Mouse (Mus musculus) forebrain, embryonic 12.5 days (tissue): ENCODE data around the gene Eid1. TPM values are rescaled to one million over a fixed set of nuclear protein-coding genes. Genes with fewer than 3 reads are reported as not detected.
A peak's percentile ranks its signal among the peaks of the same experiment; 100 is the strongest.

ENCODE experiments used
- ATAC-seq: fragments of 200-750 bp; cut with Nextera tagmentation; 2 replicates; pipeline ENCODE4 v1.8.0; 2017; ENCODE audit warnings: moderate TSS enrichment; ENCODE audit not compliant: low FRiP score
- H3K27ac ChIP-seq: fragments of 300-500 bp; sonication (generic); 2 replicates; pipeline ENCODE4 v1.5.1; 2016; ENCODE audit warnings: mild to moderate bottlenecking
- H3K27me3 ChIP-seq: fragments of 300-500 bp; sonication (generic); 2 replicates; pipeline ENCODE4 v1.6.1; 2016; ENCODE audit warnings: mild to moderate bottlenecking
- H3K36me3 ChIP-seq: fragments of 300-500 bp; sonication (generic); replicated peaks from 2 replicates; pipeline ENCODE4 v1.6.1; 2016; ENCODE audit warnings: mild to moderate bottlenecking
- H3K4me1 ChIP-seq: fragments of 300-500 bp; sonication (generic); 2 replicates; pipeline ENCODE4 v1.6.1; 2016
- H3K4me2 ChIP-seq: fragments of 300-500 bp; sonication (generic); 2 replicates; pipeline ENCODE4 v1.6.1; 2016; ENCODE audit warnings: mild to moderate bottlenecking, moderate library complexity
- H3K4me3 ChIP-seq: fragments of 300-500 bp; sonication (generic); replicated peaks from 2 replicates; pipeline ENCODE4 v1.5.1; 2016; ENCODE audit warnings: mild to moderate bottlenecking
- H3K9ac ChIP-seq: fragments of 300-500 bp; sonication (generic); 2 replicates; pipeline ENCODE4 v1.6.1; 2016; ENCODE audit warnings: mild to moderate bottlenecking
- H3K9me3 ChIP-seq: fragments of 300-500 bp; sonication (generic); 2 replicates; pipeline ENCODE4 v1.6.1; 2016
- WGBS: fragments of 180-500 bp; shearing (Covaris S2); methylation state at CpG from one replicate; pipeline ENCODE4 v1.1.7; 2016; 5-methylcytosine and 5-hydroxymethylcytosine counted together
- polyA plus RNA-seq: library from polyadenylated mRNA; unstranded; fragments of >200 nt; fragmentation: Nextera tagmentation; extraction: Ambion mirVana; gene quantifications from 2 replicates; pipeline ENCODE4 v1.2.1, GENCODE M21; 2016

The Eid1 gene
- polyA plus RNA-seq, 1 experiment from 2014 or later: 297 TPM

- WGBS: 24% methylated on average over 10 of the region's 20 CpGs
These were observed 333 bp upstream of the Eid1 start for GRCm38 (mm10) chr2:125672568-125672956.

DNA sequence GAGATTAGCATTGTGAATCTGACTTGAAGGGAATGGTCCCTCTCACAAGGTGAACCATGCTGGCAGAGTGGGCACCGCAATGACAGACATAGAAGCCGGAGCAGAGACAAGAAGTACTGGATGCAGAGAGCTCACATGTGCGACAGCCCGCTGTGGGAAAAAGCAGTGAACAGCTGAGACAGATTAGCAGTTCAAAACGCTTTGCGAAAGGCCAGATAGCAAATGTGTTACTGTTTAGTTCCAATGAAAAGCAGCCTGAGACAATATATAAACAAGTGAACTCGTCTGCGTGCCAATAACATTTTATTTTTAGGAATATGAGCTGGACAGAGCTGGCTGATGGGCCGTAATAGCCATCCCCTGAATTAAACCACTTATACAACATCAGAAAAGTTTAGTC lies 8.9 kb downstream of the Eid1 start:
- Histone ChIP-seq H3K9ac (no peak overlapping the region), H3K4me1 (peaks cover 10% of the 10 kb centered on the region), H3K36me3 (no peaks in the 10 kb centered on the region), H3K4me2 (no peak overlapping the region), H3K4me3 (no peak overlapping the region), H3K27ac (no peak overlapping the region), H3K9me3 (no peaks in the 10 kb centered on the region), H3K27me3 (no peaks in the 10 kb centered on the region)
- WGBS: 78% methylated on average over 9 of the region's 9 CpGs
- no peak for ATAC-seq

More at GRCm38 (mm10) chr2:125672568-125672956, 333 bp upstream of the Eid1 start:
- Histone ChIP-seq H3K4me2 (peak overlapping the region; percentile 64), H3K4me3 (peak overlapping the region; percentile 71), H3K27me3 (no peaks in the 10 kb centered on the region), H3K9ac (peak overlapping the region; percentile 92), H3K27ac (peak overlapping the region; percentile 94), H3K36me3 (no peaks in the 10 kb centered on the region), H3K9me3 (no peaks in the 10 kb centered on the region), H3K4me1 (peaks cover 11% of the 10 kb centered on the region)
- ATAC-seq: no peak

DNA sequence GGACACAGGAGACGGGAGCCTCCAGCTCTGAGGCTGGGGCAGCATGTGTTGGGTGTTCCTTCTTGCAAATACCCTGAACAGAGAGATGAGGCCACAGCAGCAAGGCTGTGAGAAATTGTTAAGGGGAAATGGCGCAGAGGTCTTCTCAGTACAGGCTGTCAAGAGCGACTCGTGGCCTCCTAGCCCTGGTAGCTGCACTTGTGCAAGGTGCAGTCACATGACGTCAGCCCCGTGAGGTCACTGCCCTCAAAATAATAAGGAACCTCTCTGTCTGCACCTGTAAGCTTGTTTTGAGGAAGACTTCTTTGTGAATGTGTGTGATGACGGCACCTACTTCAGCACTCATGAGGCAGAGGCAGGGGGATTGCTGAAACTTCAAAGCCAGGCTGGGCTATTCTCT lies 11.0 kb downstream of the Eid1 start:
- Histone ChIP-seq H3K4me2 (no peak overlapping the region), H3K27me3 (no peaks in the 10 kb centered on the region), H3K27ac (no peak overlapping the region), H3K9me3 (no peaks in the 10 kb centered on the region), H3K9ac (no peak overlapping the region), H3K4me1 (peaks cover 10% of the 10 kb centered on the region), H3K36me3 (no peaks in the 10 kb centered on the region), H3K4me3 (no peak overlapping the region)
- 84% methylated on average over 7 of the region's 7 CpGs for whole genome bisulfite sequencing
- ATAC-seq: no peak

GRCm38 (mm10) chr2:125684559-125685440 lies 11.9 kb downstream of the Eid1 start:
- Histone ChIP-seq H3K4me3 (no peak overlapping the region), H3K9ac (no peak overlapping the region), H3K9me3 (no peaks in the 10 kb centered on the region), H3K4me1 (peaks cover 10% of the 10 kb centered on the region), H3K4me2 (no peak overlapping the region), H3K27me3 (no peaks in the 10 kb centered on the region), H3K27ac (no peak overlapping the region), H3K36me3 (no peaks in the 10 kb centered on the region)
- WGBS: 60% methylated on average over 10 of the region's 10 CpGs
- no peak for ATAC-seq

- Histone ChIP-seq H3K36me3 (no peaks in the 10 kb centered on the region), H3K9ac (no peak overlapping the region), H3K4me2 (no peak overlapping the region), H3K27me3 (no peaks in the 10 kb centered on the region), H3K9me3 (no peaks in the 10 kb centered on the region), H3K27ac (no peak overlapping the region), H3K4me3 (no peak overlapping the region), H3K4me1 (peaks cover 10% of the 10 kb centered on the region)
- no peak for ATAC-seq
- WGBS: 51% methylated on average over 9 of the region's 9 CpGs
These were observed 12.7 kb downstream of the Eid1 start for GRCm38 (mm10) chr2:125685441-125686150.

GRCm38 (mm10) chr2:125692010-125692409 lies 19.1 kb downstream of the Eid1 start:
- Histone ChIP-seq H3K27me3 (no peaks in the 10 kb centered on the region), H3K4me1 (no peaks in the 10 kb centered on the region), H3K9me3 (no peaks in the 10 kb centered on the region), H3K27ac (no peak overlapping the region), H3K9ac (no peak overlapping the region), H3K36me3 (no peaks in the 10 kb centered on the region), H3K4me3 (no peak overlapping the region), H3K4me2 (no peak overlapping the region)
- WGBS: 83% methylated on average over 2 of the region's 2 CpGs
- no peak for ATAC-seq

- ATAC-seq: no peak
- H3K27ac ChIP-seq: no peak overlapping the region
- no peaks in the 10 kb centered on the region for H3K4me1 ChIP-seq
- 79% methylated on average over 2 of the region's 2 CpGs for WGBS
- no peaks in the 10 kb centered on the region for H3K27me3 ChIP-seq
- H3K4me3 ChIP-seq: no peak overlapping the region
- H3K36me3 ChIP-seq: no peaks in the 10 kb centered on the region
- H3K9ac ChIP-seq: no peak overlapping the region
- H3K4me2 ChIP-seq: no peak overlapping the region
- H3K9me3 ChIP-seq: no peaks in the 10 kb centered on the region
These were observed 21.9 kb downstream of the Eid1 start for GRCm38 (mm10) chr2:125694798-125695197.

DNA sequence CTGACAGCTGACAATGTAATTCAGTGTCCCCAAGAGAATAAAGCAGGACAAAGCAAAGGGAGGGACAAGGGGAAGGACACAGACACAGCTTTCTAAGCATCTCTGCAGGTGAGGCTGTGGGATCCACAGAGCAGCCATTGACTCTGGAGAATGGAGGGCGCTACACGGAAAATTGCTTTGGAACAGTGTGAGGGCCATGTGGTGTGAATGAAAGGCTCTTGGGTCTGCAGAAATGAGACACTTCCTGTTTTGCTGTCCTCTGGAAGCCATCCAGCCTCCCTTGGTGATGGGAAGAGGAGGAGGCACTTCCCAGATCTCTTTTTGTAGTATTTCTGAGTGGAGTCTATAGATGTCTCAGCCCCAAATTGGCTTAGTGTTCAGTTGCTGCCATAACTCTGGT lies 23.3 kb downstream of the Eid1 start:
- Histone ChIP-seq H3K4me2 (no peak overlapping the region), H3K36me3 (no peaks in the 10 kb centered on the region), H3K9me3 (no peaks in the 10 kb centered on the region), H3K27me3 (no peaks in the 10 kb centered on the region), H3K27ac (no peak overlapping the region), H3K4me3 (no peak overlapping the region), H3K4me1 (no peaks in the 10 kb centered on the region), H3K9ac (no peak overlapping the region)
- ATAC-seq: no peak
- WGBS: 60% methylated on average over 2 of the region's 2 CpGs

GRCm38 (mm10) chr2:125701606-125702005 lies 28.7 kb downstream of the Eid1 start:
- Histone ChIP-seq H3K27ac (no peak overlapping the region), H3K9me3 (no peaks in the 10 kb centered on the region), H3K4me3 (no peak overlapping the region), H3K9ac (no peak overlapping the region), H3K36me3 (no peaks in the 10 kb centered on the region), H3K4me2 (no peak overlapping the region), H3K27me3 (no peaks in the 10 kb centered on the region), H3K4me1 (peaks cover 15% of the 10 kb centered on the region)
- 87% methylated on average over 2 of the region's 2 CpGs for WGBS
- ATAC-seq: no peak

- H3K27ac ChIP-seq: no peak overlapping the region
- no peak overlapping the region for H3K4me3 ChIP-seq
- no peak for ATAC-seq
- H3K27me3 ChIP-seq: no peaks in the 10 kb centered on the region
- H3K9me3 ChIP-seq: no peaks in the 10 kb centered on the region
- WGBS: 87% methylated on average over 2 of the region's 2 CpGs
- H3K4me2 ChIP-seq: no peak overlapping the region
- no peak overlapping the region for H3K9ac ChIP-seq
- peaks cover 15% of the 10 kb centered on the region for H3K4me1 ChIP-seq
- no peaks in the 10 kb centered on the region for H3K36me3 ChIP-seq
These were observed 30.0 kb downstream of the Eid1 start for GRCm38 (mm10) chr2:125702851-125703250.

DNA sequence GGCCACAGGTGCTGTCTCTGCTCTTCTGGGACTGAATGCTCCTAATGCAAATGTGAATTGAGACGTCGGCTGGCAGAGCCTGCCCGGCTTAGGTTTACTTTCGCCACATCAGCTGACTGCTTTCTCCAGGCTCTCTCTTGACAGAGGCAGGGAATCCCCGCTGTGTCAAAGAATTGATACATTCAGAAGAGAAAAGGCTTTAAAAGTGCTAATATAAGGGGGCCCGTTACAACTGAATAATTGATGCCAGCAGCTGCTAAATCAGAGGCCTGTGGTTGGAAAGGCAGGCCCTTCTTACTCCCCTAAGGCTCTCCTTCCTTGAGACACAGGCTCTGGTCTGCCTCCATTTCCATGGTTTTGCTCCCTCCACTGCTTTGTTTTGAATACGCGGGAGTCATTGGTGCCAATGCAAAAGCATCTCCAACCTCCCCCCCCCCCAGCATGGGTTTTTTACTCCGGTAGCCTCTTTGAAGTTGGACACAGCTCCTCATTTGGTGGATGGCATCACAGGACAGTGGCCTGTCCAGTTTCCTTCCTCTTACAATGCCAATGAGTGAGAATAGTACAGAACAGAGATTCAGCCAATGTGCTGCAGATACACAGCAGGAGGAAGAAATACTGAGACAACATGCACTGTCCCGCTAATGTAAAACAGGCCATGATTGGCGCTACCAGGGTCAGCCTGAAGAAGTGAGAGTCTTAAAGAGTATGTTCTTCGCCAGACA lies 32.2 kb downstream of the Eid1 start:
- no peaks in the 10 kb centered on the region; the same call in 1 of the 2 replicates for H3K27me3 ChIP-seq
- no peak overlapping the region for H3K4me3 ChIP-seq
- ATAC-seq: peak; percentile 82
- H3K4me1 ChIP-seq: peaks cover 15% of the 10 kb centered on the region
- 25% methylated on average over 12 of the region's 12 CpGs for WGBS
- H3K9me3 ChIP-seq: no peaks in the 10 kb centered on the region
- peak overlapping the region; percentile 71 for H3K27ac ChIP-seq
- no peak overlapping the region for H3K9ac ChIP-seq
- H3K36me3 ChIP-seq: no peaks in the 10 kb centered on the region
- H3K4me2 ChIP-seq: no peak overlapping the region

DNA sequence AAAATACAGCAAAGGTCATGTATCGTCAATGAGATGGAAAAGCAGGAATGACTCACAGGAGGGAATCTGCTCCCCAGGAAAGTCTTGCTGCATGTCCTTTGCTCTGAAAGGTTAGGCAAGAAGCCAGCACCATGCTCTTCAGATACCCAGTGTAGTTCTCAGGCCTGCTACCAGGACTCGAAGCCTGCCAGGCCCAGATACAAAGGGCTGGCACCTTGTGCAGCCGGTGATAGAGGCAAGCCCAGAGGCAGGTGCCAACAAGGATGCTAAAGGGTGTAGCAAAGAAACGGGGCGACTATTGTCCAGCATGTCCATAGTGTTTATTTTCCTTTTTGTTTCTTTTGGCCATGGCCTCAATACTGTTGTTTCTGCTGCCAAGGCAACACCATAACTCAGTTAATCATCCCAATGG lies 33.6 kb downstream of the Eid1 start:
- H3K27me3 ChIP-seq: no peaks in the 10 kb centered on the region; the same call in 1 of the 2 replicates
- 77% methylated on average over 5 of the region's 5 CpGs for WGBS
- no peak for ATAC-seq
- H3K4me1 ChIP-seq: peaks cover 15% of the 10 kb centered on the region
- no peak overlapping the region for H3K4me3 ChIP-seq
- H3K36me3 ChIP-seq: no peaks in the 10 kb centered on the region
- H3K9me3 ChIP-seq: no peaks in the 10 kb centered on the region
- no peak overlapping the region for H3K27ac ChIP-seq
- no peak overlapping the region for H3K4me2 ChIP-seq
- no peak overlapping the region for H3K9ac ChIP-seq
